Mouse (Mus musculus): Measurements from ENCODE around the gene Thsd4. TPM values are rescaled to one million over a fixed set of nuclear protein-coding genes. Genes with fewer than 3 reads are reported as not detected.

The Thsd4 gene
- total RNA-seq, 1 experiment: 1.6 TPM

- no peaks in the 10 kb centered on the region for H3K4me1 ChIP-seq (ENCODE audit: control insufficient read depth in 2 of 2, insufficient read depth in 2 of 2, low read length in 2 of 2, poor library complexity in 1 of 2)
- TF ChIP-seq ZNF384 (IDR thresholded peaks at IDR 0.05; ENCODE audit: low read depth, low read length): no peak
- no peak for TF ChIP-seq ZC3H11A (IDR thresholded peaks at IDR 0.05; ENCODE audit: borderline replicate concordance, low read depth, low read length)
- TF ChIP-seq MAFK (IDR thresholded peaks at IDR 0.05; ENCODE audit: insufficient read depth, low read depth, low read length): no peak
- TF ChIP-seq CHD2 (IDR thresholded peaks at IDR 0.05; ENCODE audit: low read depth, low read length): no peak
- no peak for TF ChIP-seq HCFC1 (IDR thresholded peaks at IDR 0.05; ENCODE audit: borderline replicate concordance, insufficient read depth, low read length)
- in situ Hi-C loops (cut with MboI; ENCODE audit: low sequenced_read_pairs in 2 of 2, unreplicated experiment in 2 of 2): no loop called here
- no peaks in the 10 kb centered on the region for H3K9me3 ChIP-seq (ENCODE audit: control insufficient read depth, insufficient read depth, low read depth, low read length)
- H3K9ac ChIP-seq (ENCODE audit: insufficient read depth, low read depth, low read length, poor library complexity, severe bottlenecking): no peak overlapping the region
- H3K4me3 ChIP-seq (ENCODE audit: insufficient read depth in 1 of 2, low read depth in 1 of 2, low read length in 2 of 2, poor library complexity in 1 of 2, severe bottlenecking in 1 of 2): no peak overlapping the region
- H3K36me3 ChIP-seq (ENCODE audit: control insufficient read depth, insufficient read depth, low read length, poor library complexity, severe bottlenecking): no peaks in the 10 kb centered on the region
- no peak for DNase-seq (ENCODE audit: low read depth, low spot score)
- H3K27ac ChIP-seq (ENCODE audit: insufficient read depth, low read depth, low read length, poor library complexity, severe bottlenecking): no peak overlapping the region
Observed at GRCm38 (mm10) chr9:60313661-60314060, 208.2 kb downstream of the Thsd4 start.

GRCm38 (mm10) chr9:60312670-60313069 is 209.2 kb downstream of the Thsd4 start:
- no peak for DNase-seq (ENCODE audit: low read depth, low spot score)
- Histone ChIP-seq H3K4me1 (ENCODE audit: control insufficient read depth in 2 of 2, insufficient read depth in 2 of 2, low read length in 2 of 2, poor library complexity in 1 of 2) (no peaks in the 10 kb centered on the region), H3K27ac (ENCODE audit: insufficient read depth, low read depth, low read length, poor library complexity, severe bottlenecking) (no peak overlapping the region), H3K4me3 (ENCODE audit: insufficient read depth in 1 of 2, low read depth in 1 of 2, low read length in 2 of 2, poor library complexity in 1 of 2, severe bottlenecking in 1 of 2) (no peak overlapping the region), H3K36me3 (ENCODE audit: control insufficient read depth, insufficient read depth, low read length, poor library complexity, severe bottlenecking) (no peaks in the 10 kb centered on the region), H3K9ac (ENCODE audit: insufficient read depth, low read depth, low read length, poor library complexity, severe bottlenecking) (no peak overlapping the region), H3K9me3 (ENCODE audit: control insufficient read depth, insufficient read depth, low read depth, low read length) (no peaks in the 10 kb centered on the region)
- TF ChIP-seq CHD2 (IDR thresholded peaks at IDR 0.05; ENCODE audit: low read depth, low read length) (no peak), HCFC1 (IDR thresholded peaks at IDR 0.05; ENCODE audit: borderline replicate concordance, insufficient read depth, low read length) (no peak), MAFK (IDR thresholded peaks at IDR 0.05; ENCODE audit: insufficient read depth, low read depth, low read length) (no peak), ZC3H11A (IDR thresholded peaks at IDR 0.05; ENCODE audit: borderline replicate concordance, low read depth, low read length) (no peak), ZNF384 (IDR thresholded peaks at IDR 0.05; ENCODE audit: low read depth, low read length) (no peak)
- in situ Hi-C loops (cut with MboI; ENCODE audit: low sequenced_read_pairs in 2 of 2, unreplicated experiment in 2 of 2): no loop called here

DNA sequence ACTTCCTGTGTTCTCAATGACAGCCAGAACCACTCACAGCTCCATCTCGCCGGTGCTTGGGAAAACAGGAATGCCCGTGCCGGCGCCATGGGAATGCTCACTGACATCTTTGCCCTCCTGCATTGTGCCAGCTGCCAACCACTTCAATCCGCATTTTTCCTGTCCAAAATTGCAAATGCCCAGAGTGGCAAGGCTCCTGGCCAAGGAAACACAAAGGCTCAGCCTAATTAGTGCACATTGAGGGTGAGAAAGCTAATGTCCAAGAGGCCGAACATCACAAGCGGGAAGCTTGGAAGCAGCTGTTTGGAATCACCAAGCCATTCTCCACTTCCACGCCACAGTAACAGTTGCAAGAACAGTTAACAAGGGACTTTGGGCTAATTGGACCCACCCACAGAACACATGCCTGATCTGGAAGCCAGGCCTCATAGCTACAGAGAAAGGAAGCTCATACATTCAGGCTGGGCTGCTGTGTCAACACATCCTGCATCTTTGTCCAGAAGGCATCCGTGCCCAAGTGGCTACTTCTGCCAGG is 210.2 kb downstream of the Thsd4 start:
- TF ChIP-seq MAFK (IDR thresholded peaks at IDR 0.05; ENCODE audit: insufficient read depth, low read depth, low read length): no peak
- no peak for TF ChIP-seq CHD2 (IDR thresholded peaks at IDR 0.05; ENCODE audit: low read depth, low read length)
- Histone ChIP-seq H3K4me3 (ENCODE audit: insufficient read depth in 1 of 2, low read depth in 1 of 2, low read length in 2 of 2, poor library complexity in 1 of 2, severe bottlenecking in 1 of 2) (no peak overlapping the region), H3K9ac (ENCODE audit: insufficient read depth, low read depth, low read length, poor library complexity, severe bottlenecking) (no peak overlapping the region), H3K4me1 (ENCODE audit: control insufficient read depth in 2 of 2, insufficient read depth in 2 of 2, low read length in 2 of 2, poor library complexity in 1 of 2) (no peaks in the 10 kb centered on the region), H3K27ac (ENCODE audit: insufficient read depth, low read depth, low read length, poor library complexity, severe bottlenecking) (no peak overlapping the region), H3K36me3 (ENCODE audit: control insufficient read depth, insufficient read depth, low read length, poor library complexity, severe bottlenecking) (no peaks in the 10 kb centered on the region), H3K9me3 (ENCODE audit: control insufficient read depth, insufficient read depth, low read depth, low read length) (no peaks in the 10 kb centered on the region)
- no peak for DNase-seq (ENCODE audit: low read depth, low spot score)
- in situ Hi-C loops (cut with MboI; ENCODE audit: low sequenced_read_pairs in 2 of 2, unreplicated experiment in 2 of 2): no loop called here

- Histone ChIP-seq H3K9me3 (ENCODE audit: control insufficient read depth, insufficient read depth, low read depth, low read length) (no peaks in the 10 kb centered on the region), H3K27ac (ENCODE audit: insufficient read depth, low read depth, low read length, poor library complexity, severe bottlenecking) (no peak overlapping the region), H3K4me3 (ENCODE audit: insufficient read depth in 1 of 2, low read depth in 1 of 2, low read length in 2 of 2, poor library complexity in 1 of 2, severe bottlenecking in 1 of 2) (no peak overlapping the region), H3K4me1 (ENCODE audit: control insufficient read depth in 2 of 2, insufficient read depth in 2 of 2, low read length in 2 of 2, poor library complexity in 1 of 2) (no peaks in the 10 kb centered on the region), H3K36me3 (ENCODE audit: control insufficient read depth, insufficient read depth, low read length, poor library complexity, severe bottlenecking) (no peaks in the 10 kb centered on the region), H3K9ac (ENCODE audit: insufficient read depth, low read depth, low read length, poor library complexity, severe bottlenecking) (no peak overlapping the region)
- in situ Hi-C loops (cut with MboI; ENCODE audit: low sequenced_read_pairs in 2 of 2, unreplicated experiment in 2 of 2): no loop called here
- TF ChIP-seq MAFK (IDR thresholded peaks at IDR 0.05; ENCODE audit: insufficient read depth, low read depth, low read length) (no peak), ZNF384 (IDR thresholded peaks at IDR 0.05; ENCODE audit: low read depth, low read length) (no peak), HCFC1 (IDR thresholded peaks at IDR 0.05; ENCODE audit: borderline replicate concordance, insufficient read depth, low read length) (no peak), CHD2 (IDR thresholded peaks at IDR 0.05; ENCODE audit: low read depth, low read length) (no peak), ZC3H11A (IDR thresholded peaks at IDR 0.05; ENCODE audit: borderline replicate concordance, low read depth, low read length) (no peak)
- DNase-seq (ENCODE audit: low read depth, low spot score): no peak
Observed at GRCm38 (mm10) chr9:60310741-60311317, 211.0 kb downstream of the Thsd4 start.
